8 mouse cellular contexts compared by ENCODE assay signal in genomic region chr5:137631171-137631570, GRCm38 (mm10). TPM values are rescaled to one million over a fixed set of nuclear protein-coding genes. Genes with fewer than 3 reads are reported as not detected.
DNase-seq lines count a peak whose midpoint lies in the region; ATAC-seq and TF ChIP-seq lines count a peak whose summit lies in the region.

No protein-coding gene starts in this region.

- peaks cover 8% of the 10 kb centered on the region for H3K4me1 ChIP-seq in testis, adult 2 months (ENCODE audit: control insufficient read depth, insufficient read depth, low read length)
- peaks cover 39% of the 10 kb centered on the region for H3K4me1 ChIP-seq in kidney, embryonic 16.5 days (ENCODE audit: insufficient read depth, low read length)

- no peak for TF ChIP-seq CTCF in testis, adult 2 months (IDR thresholded peaks at IDR 0.05; ENCODE audit: control insufficient read depth, insufficient read depth, insufficient replicate concordance, low read depth, low read length)

- no peak for ATAC-seq in kidney, embryonic 16.5 days (ENCODE audit: low FRiP score, low TSS enrichment)

- H3K27ac ChIP-seq in testis, adult 2 months (ENCODE audit: control insufficient read depth, insufficient read depth, low read depth, low read length) = peak overlapping the region; percentile 65
- peak overlapping the region; percentile 98 for H3K27ac ChIP-seq in kidney, embryonic 16.5 days (ENCODE audit: low read length)

- no peaks in the 10 kb centered on the region for H3K9me3 ChIP-seq in kidney, embryonic 16.5 days (ENCODE audit: low read length)

- no peaks in the 10 kb centered on the region for H3K27me3 ChIP-seq in testis, adult 2 months (ENCODE audit: control insufficient read depth, insufficient read depth, low read length)
- no peaks in the 10 kb centered on the region for H3K27me3 ChIP-seq in kidney, embryonic 16.5 days (ENCODE audit: insufficient read depth, low read length)

- H3K4me3 ChIP-seq in testis, adult 2 months (ENCODE audit: control insufficient read depth, low read depth, low read length) = peak overlapping the region; percentile 92
- peak overlapping the region; percentile 83 for H3K4me3 ChIP-seq in kidney, embryonic 16.5 days (ENCODE audit: low read length)

- H3K9ac ChIP-seq in kidney, embryonic 16.5 days (replicated peaks; ENCODE audit: low read length) = peak overlapping the region; percentile 85

- peak overlapping the region; percentile 89 for H3K4me2 ChIP-seq in kidney, embryonic 16.5 days (replicated peaks; ENCODE audit: low read depth, low read length)

- TF ChIP-seq POLR2A in testis, adult 2 months (IDR thresholded peaks at IDR 0.05; ENCODE audit: control insufficient read depth, low read depth, low read length) = no peak

- WGBS in kidney, embryonic 16.5 days = 30% methylated on average over 9 of the region's 9 CpGs

- no peak for DNase-seq in testis, postnatal 14 days (ENCODE audit: low spot score)
- DNase-seq in heart, adult 8-10 months (ENCODE audit: low spot score) = peak; percentile 47
- peak; percentile 79 for DNase-seq in lung, postnatal 25 days (ENCODE audit: low spot score)
- peak; percentile 50 to 63 for DNase-seq in spleen, postnatal 14 days (ENCODE audit: low spot score in 2 of 2)
- no peak for DNase-seq in cerebellum, postnatal 4 days (ENCODE audit: low spot score in 2 of 2)
- no peak for DNase-seq in adrenal gland, postnatal 36 days

- H3K36me3 ChIP-seq in testis, adult 2 months (ENCODE audit: control insufficient read depth, insufficient read depth, low read length) = no peaks in the 10 kb centered on the region; the same call in 1 of the 2 replicates
- H3K36me3 ChIP-seq in kidney, embryonic 16.5 days (ENCODE audit: insufficient read depth, low read length) = peaks cover 22% of the 10 kb centered on the region

RNA-seq across cellular contexts. Expression of gene Gm20605, which starts 2.2 kb away (rescaled TPM):
- 15.0 and 15.6 TPM in 2 replicates for polyA plus RNA-seq in testis, adult 2 months (2012; rRNA removed)
- total RNA-seq in heart, adult 8-10 months (2022) = 1 to 10 TPM; 2.3 to 4.2 (median 2.7) TPM
- 18.4 and 20.9 TPM in 2 replicates for polyA plus RNA-seq in kidney, embryonic 16.5 days (2015; fragmentation: Nextera tagmentation; extraction: Ambion mirVana)
- total RNA-seq in adrenal gland, postnatal 36 days (2021) = 1 to 10 TPM; 7.9 to 9.6 TPM

RNA-seq across cellular contexts. Expression of gene Lrch4, which starts 2.2 kb away (rescaled TPM):
- polyA plus RNA-seq in testis, adult 2 months (2012; rRNA removed) = 131 and 139 TPM in 2 replicates
- total RNA-seq in heart, adult 8-10 months (2022) = 10 to 100 TPM; 13.1 to 17.8 (median 17.1) TPM
- polyA plus RNA-seq in kidney, embryonic 16.5 days (2015; fragmentation: Nextera tagmentation; extraction: Ambion mirVana) = 39.5 and 51.8 TPM in 2 replicates
- 10 to 100 TPM; 23.5 to 36.1 TPM for total RNA-seq in adrenal gland, postnatal 36 days (2021)

RNA-seq across cellular contexts. Expression of gene Fbxo24, which starts 2.4 kb away (rescaled TPM):
- 175 and 181 TPM in 2 replicates for polyA plus RNA-seq in testis, adult 2 months (2012; rRNA removed)
- total RNA-seq in heart, adult 8-10 months (2022) = under 1 TPM; 0.19 to 0.29 (median 0.23) TPM
- 0.09 and 0.13 TPM in 2 replicates for polyA plus RNA-seq in kidney, embryonic 16.5 days (2015; fragmentation: Nextera tagmentation; extraction: Ambion mirVana)
- total RNA-seq in adrenal gland, postnatal 36 days (2021) = 1 to 10 TPM in 1 of 2 experiments, under 1 TPM in 1; 0.93 to 1.7 TPM

RNA-seq across cellular contexts. Expression of gene Sap25, which starts 10.0 kb away (rescaled TPM):
- polyA plus RNA-seq in testis, adult 2 months (2012; rRNA removed) = 37.9 and 42.4 TPM in 2 replicates
- total RNA-seq in heart, adult 8-10 months (2022) = 1 to 10 TPM; 1.6 to 4.0 (median 2.8) TPM
- 11.7 and 13.3 TPM in 2 replicates for polyA plus RNA-seq in kidney, embryonic 16.5 days (2015; fragmentation: Nextera tagmentation; extraction: Ambion mirVana)
- 1 to 10 TPM; 1.9 to 7.8 TPM for total RNA-seq in adrenal gland, postnatal 36 days (2021)

RNA-seq across cellular contexts. Expression of gene Irs3, which starts 14.3 kb away (rescaled TPM):
- 0.22 and 0.24 TPM in 2 replicates for polyA plus RNA-seq in testis, adult 2 months (2012; rRNA removed)
- under 1 TPM; 0.30 to 0.94 (median 0.56) TPM for total RNA-seq in heart, adult 8-10 months (2022)
- 0.94 and 1.4 TPM in 2 replicates for polyA plus RNA-seq in kidney, embryonic 16.5 days (2015; fragmentation: Nextera tagmentation; extraction: Ambion mirVana)
- total RNA-seq in adrenal gland, postnatal 36 days (2021) = 1 to 10 TPM; 4.8 to 6.2 TPM

Comparison
In these comparisons a context has a peak if more than half of its experiments do, and no peak if none do; other contexts are left out.
1. DNase-seq: peak in heart, adult 8-10 months (single experiment), lung, postnatal 25 days (single experiment) and spleen, postnatal 14 days (2 of 2); none in testis, postnatal 14 days (single experiment), cerebellum, postnatal 4 days (0 of 2) and adrenal gland, postnatal 36 days (0 of 2).